Mouse (Mus musculus): ENCODE data around the gene Unc5c. TPM values are rescaled to one million over a fixed set of nuclear protein-coding genes. Genes with fewer than 3 reads are reported as not detected.

Unc5c gene
- polyA plus RNA-seq, 1 experiment: 0.15 TPM

DNA sequence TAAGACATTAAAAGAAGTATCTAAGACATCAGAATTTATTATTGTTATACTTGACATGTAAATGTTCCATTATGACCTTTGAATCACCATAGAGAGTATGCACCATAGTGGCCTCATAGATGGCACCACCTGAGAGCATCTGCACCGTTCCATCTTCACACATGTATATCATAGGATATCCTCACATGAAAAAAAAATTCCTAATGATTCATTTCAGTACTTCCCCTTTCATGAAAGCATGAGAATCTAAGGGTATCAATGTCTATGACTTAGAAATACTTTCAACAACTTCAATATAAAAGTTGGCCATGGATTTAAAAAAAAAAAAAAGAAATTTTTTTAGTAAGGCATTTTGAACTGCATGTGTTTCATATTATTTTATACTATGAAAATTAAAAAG is 25.6 kb downstream of the Unc5c start:
- no peak overlapping the region for H3K4me3 ChIP-seq (ENCODE audit: low read depth, low read length)
- 80% methylated on average over 1 of the region's 1 CpGs for WGBS

DNA sequence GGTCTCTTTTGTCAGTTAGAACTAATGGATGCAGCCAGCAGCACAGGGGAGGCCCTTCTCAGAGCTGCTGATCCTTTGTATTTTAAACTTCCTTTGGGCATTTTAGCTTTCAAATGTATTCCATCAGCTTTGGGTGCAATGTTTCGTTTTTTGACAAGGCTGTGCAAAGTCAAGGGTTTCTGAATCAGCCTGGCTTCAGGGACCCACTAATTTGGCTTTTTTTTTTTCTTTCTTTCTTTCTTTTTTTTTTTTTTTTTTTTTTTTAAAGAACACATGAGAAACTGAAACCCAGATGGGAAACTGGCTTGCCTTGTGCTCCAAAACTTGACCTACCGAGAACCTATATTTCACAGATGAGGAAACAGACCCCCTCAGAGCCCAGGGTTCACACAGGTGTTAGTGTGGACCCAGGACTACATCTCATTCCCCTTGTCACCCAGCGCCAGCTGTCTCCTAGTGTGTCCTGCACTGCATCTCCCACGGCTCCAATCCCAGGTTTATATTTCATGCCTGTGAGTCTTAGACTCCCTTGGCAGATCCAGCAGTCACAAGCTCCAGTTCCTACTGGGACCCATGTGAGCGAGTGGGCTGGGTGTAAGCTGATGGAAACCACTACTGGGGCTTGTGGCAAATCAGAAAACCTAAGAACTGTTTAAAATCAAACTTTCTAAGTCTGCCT is 26.4 kb downstream of the Unc5c start:
- no peaks in the 10 kb centered on the region for H3K27me3 ChIP-seq (ENCODE audit: control insufficient read depth, insufficient read depth, low read length)
- no peaks in the 10 kb centered on the region for H3K4me1 ChIP-seq (ENCODE audit: control insufficient read depth, insufficient read depth, insufficient read length, low read length)
- no peak overlapping the region for H3K27ac ChIP-seq (ENCODE audit: insufficient read depth, low read depth, low read length)
- WGBS: 52% methylated on average over 5 of the region's 5 CpGs
- TF ChIP-seq CTCF (IDR thresholded peaks at IDR 0.05; ENCODE audit: extremely low read depth, insufficient read length, insufficient replicate concordance, low read depth, low read length): no peak
- TF ChIP-seq POLR2A (IDR thresholded peaks at IDR 0.05; ENCODE audit: low read depth, low read length): no peak
- no peak overlapping the region for H3K4me3 ChIP-seq (ENCODE audit: low read depth, low read length)
- H3K36me3 ChIP-seq (ENCODE audit: control insufficient read depth, insufficient read depth, low read length): no peaks in the 10 kb centered on the region

More for the DNA sequence above, 25.6 kb downstream of the Unc5c start:
- H3K4me1 ChIP-seq (ENCODE audit: control insufficient read depth, insufficient read depth, insufficient read length, low read length): no peaks in the 10 kb centered on the region
- no peaks in the 10 kb centered on the region for H3K27me3 ChIP-seq (ENCODE audit: control insufficient read depth, insufficient read depth, low read length)
- H3K36me3 ChIP-seq (ENCODE audit: control insufficient read depth, insufficient read depth, low read length): no peaks in the 10 kb centered on the region
- H3K27ac ChIP-seq (ENCODE audit: insufficient read depth, low read depth, low read length): no peak overlapping the region
- TF ChIP-seq CTCF (IDR thresholded peaks at IDR 0.05; ENCODE audit: extremely low read depth, insufficient read length, insufficient replicate concordance, low read depth, low read length) (no peak), POLR2A (IDR thresholded peaks at IDR 0.05; ENCODE audit: low read depth, low read length) (no peak)

DNA sequence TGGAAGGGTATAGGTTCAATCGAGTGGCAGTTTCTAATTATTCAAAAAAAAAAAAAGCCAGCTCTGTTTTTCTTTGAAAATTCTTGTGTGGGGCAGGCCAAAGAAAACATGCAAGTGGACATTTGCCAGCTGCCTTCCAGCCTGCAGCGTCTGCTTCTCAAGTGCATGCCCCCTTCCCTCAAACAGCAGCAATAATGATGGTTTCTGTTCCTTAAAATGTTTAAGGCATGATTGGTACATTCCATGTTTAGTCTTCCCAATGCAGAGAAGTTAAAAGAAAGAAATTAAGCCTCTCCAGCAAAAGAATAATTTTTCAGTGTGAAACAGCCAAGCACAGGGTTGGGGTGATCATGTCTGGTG is 26.9 kb downstream of the Unc5c start:
- WGBS: 51% methylated on average over 2 of the region's 2 CpGs
- Histone ChIP-seq H3K36me3 (ENCODE audit: control insufficient read depth, insufficient read depth, low read length) (no peaks in the 10 kb centered on the region), H3K4me1 (ENCODE audit: control insufficient read depth, insufficient read depth, insufficient read length, low read length) (no peaks in the 10 kb centered on the region), H3K4me3 (ENCODE audit: low read depth, low read length) (no peak overlapping the region), H3K27me3 (ENCODE audit: control insufficient read depth, insufficient read depth, low read length) (no peaks in the 10 kb centered on the region), H3K27ac (ENCODE audit: insufficient read depth, low read depth, low read length) (no peak overlapping the region)
- TF ChIP-seq POLR2A (IDR thresholded peaks at IDR 0.05; ENCODE audit: low read depth, low read length) (no peak), CTCF (IDR thresholded peaks at IDR 0.05; ENCODE audit: extremely low read depth, insufficient read length, insufficient replicate concordance, low read depth, low read length) (no peak)

DNA sequence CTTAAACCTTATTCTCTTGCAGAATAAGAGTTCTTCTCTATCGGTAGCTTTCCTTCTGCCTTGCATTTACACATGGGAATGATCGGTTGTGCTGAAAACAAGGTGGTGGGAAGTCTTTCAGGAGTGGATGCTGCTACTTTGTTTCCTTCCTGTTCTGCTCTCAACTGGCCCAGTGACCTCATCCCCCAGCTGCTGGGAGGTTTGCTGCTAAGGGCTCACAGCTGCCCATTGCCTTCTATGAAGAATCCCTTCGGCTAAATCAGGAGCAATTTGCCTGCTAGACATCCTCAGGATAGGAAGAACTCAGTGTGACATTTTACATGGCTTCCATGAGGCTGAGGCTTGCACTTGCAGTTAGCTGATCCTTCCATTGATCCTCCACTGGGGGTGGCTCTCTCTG is 28.0 kb downstream of the Unc5c start:
- no peak overlapping the region for H3K27ac ChIP-seq (ENCODE audit: insufficient read depth, low read depth, low read length)
- no peaks in the 10 kb centered on the region for H3K36me3 ChIP-seq (ENCODE audit: control insufficient read depth, insufficient read depth, low read length)
- WGBS: 67% methylated on average over 3 of the region's 3 CpGs
- H3K27me3 ChIP-seq (ENCODE audit: control insufficient read depth, insufficient read depth, low read length): no peaks in the 10 kb centered on the region
- TF ChIP-seq CTCF (IDR thresholded peaks at IDR 0.05; ENCODE audit: extremely low read depth, insufficient read length, insufficient replicate concordance, low read depth, low read length): no peak
- TF ChIP-seq POLR2A (IDR thresholded peaks at IDR 0.05; ENCODE audit: low read depth, low read length): no peak
- H3K4me1 ChIP-seq (ENCODE audit: control insufficient read depth, insufficient read depth, insufficient read length, low read length): no peaks in the 10 kb centered on the region
- H3K4me3 ChIP-seq (ENCODE audit: low read depth, low read length): no peak overlapping the region

DNA sequence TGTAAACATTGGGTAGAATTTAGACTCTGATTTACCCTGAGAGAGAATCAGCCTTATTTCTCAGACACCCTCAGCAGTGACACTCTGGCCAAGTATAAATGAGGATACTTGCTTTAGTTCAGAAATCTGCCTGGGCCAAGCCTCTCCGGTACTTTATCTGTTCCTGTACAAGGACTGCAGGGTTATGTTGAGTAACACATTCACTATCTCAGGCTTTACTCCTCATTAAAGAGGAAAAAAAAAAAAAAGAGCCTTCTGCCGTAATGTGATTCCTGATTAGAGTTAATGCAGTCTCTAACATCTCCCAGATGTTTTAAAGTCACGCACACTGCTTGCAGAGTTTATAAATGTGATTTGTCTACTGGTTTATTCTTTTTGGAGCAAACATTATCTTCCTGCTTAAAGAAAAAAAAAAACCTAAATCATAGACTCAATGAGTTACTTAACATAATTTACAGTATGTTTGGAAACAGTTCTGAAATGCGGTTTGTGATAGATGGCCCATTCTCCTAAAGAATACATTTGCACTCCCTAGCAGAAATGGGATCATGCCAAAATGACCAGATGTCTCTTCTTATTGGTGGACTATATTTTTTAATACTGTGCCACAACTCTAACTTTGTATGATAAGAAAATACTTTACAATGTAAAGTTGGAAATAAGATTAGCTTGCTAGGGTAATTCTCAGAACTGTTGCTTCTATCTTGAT is 33.5 kb downstream of the Unc5c start:
- TF ChIP-seq CTCF (IDR thresholded peaks at IDR 0.05; ENCODE audit: extremely low read depth, insufficient read length, insufficient replicate concordance, low read depth, low read length) (no peak), POLR2A (IDR thresholded peaks at IDR 0.05; ENCODE audit: low read depth, low read length) (no peak)
- 60% methylated on average over 4 of the region's 4 CpGs for WGBS
- H3K36me3 ChIP-seq (ENCODE audit: control insufficient read depth, insufficient read depth, low read length): no peaks in the 10 kb centered on the region
- H3K4me3 ChIP-seq (ENCODE audit: low read depth, low read length): no peak overlapping the region
- no peak overlapping the region for H3K27ac ChIP-seq (ENCODE audit: insufficient read depth, low read depth, low read length)
- no peaks in the 10 kb centered on the region for H3K4me1 ChIP-seq (ENCODE audit: control insufficient read depth, insufficient read depth, insufficient read length, low read length)
- H3K27me3 ChIP-seq (ENCODE audit: control insufficient read depth, insufficient read depth, low read length): no peaks in the 10 kb centered on the region

DNA sequence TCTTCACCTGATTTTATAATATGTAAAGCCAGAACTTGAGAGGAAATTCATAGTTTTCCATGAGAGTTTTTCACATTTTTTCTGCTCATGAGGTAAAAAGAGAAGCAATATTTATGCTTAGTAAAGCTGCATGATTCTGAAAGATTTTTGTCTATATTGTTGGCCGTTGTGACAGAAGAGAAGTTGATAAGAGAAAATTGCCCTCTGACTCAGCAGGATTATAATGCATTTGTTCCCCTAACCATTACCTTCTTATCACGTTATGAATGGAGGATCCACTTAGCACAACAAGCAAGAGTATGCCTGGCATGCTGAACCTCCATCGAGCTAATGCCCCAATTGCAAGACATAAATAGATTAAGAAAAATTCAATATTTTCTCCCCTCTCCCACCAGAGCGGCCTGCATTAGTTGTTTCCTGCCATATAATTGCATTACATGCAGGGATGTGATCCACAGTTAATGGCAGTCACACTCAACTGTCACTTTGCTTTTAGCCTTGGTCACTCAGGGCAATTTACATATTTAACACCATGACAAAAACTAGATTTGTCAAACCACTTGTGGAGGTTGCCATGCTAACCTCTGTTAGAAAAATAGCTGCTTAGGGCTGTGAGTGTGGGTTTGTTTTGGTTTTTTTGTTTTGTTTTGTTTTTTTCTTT is 37.0 kb downstream of the Unc5c start:
- Histone ChIP-seq H3K27me3 (ENCODE audit: control insufficient read depth, insufficient read depth, low read length) (no peaks in the 10 kb centered on the region), H3K4me1 (ENCODE audit: control insufficient read depth, insufficient read depth, insufficient read length, low read length) (no peaks in the 10 kb centered on the region), H3K36me3 (ENCODE audit: control insufficient read depth, insufficient read depth, low read length) (no peaks in the 10 kb centered on the region), H3K27ac (ENCODE audit: insufficient read depth, low read depth, low read length) (no peak overlapping the region), H3K4me3 (ENCODE audit: low read depth, low read length) (no peak overlapping the region)
- 44% methylated on average over 4 of the region's 4 CpGs for WGBS
- TF ChIP-seq CTCF (IDR thresholded peaks at IDR 0.05; ENCODE audit: extremely low read depth, insufficient read length, insufficient replicate concordance, low read depth, low read length) (no peak), POLR2A (IDR thresholded peaks at IDR 0.05; ENCODE audit: low read depth, low read length) (no peak)

DNA sequence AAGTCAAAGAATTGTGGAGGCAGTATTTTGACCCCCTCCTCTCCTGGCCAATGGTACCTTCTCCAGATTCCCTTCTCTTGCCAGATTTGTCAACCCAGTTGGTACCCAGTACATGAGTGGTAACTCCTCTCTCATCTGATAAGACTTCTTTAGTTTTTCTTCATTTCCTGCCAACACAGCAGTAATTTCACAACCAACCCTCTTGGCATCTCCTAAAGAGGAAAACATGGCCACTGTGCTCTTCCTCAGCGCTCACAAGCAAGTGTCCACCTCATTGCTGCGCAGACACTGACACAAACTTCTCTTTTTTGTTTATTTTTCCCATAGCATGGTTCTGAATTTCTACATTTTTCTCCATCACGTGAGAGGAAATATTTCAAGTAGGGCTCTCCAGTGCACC is 38.3 kb downstream of the Unc5c start:
- TF ChIP-seq POLR2A (IDR thresholded peaks at IDR 0.05; ENCODE audit: low read depth, low read length): no peak
- TF ChIP-seq CTCF (IDR thresholded peaks at IDR 0.05; ENCODE audit: extremely low read depth, insufficient read length, insufficient replicate concordance, low read depth, low read length): no peak
- Histone ChIP-seq H3K4me1 (ENCODE audit: control insufficient read depth, insufficient read depth, insufficient read length, low read length) (no peaks in the 10 kb centered on the region), H3K27me3 (ENCODE audit: control insufficient read depth, insufficient read depth, low read length) (no peaks in the 10 kb centered on the region), H3K36me3 (ENCODE audit: control insufficient read depth, insufficient read depth, low read length) (no peaks in the 10 kb centered on the region), H3K4me3 (ENCODE audit: low read depth, low read length) (no peak overlapping the region), H3K27ac (ENCODE audit: insufficient read depth, low read depth, low read length) (no peak overlapping the region)
- 79% methylated on average over 3 of the region's 3 CpGs for WGBS

Measured in small intestine, adult 2 months (tissue).